Mouse (Mus musculus) forebrain, embryonic 13.5 days (tissue): Measurements from ENCODE around the gene Mag. TPM values are rescaled to one million over a fixed set of nuclear protein-coding genes. Genes with fewer than 3 reads are reported as not detected.

Source experiments
- ATAC-seq: fragments of 200-750 bp; cut with Nextera tagmentation; 2 replicates; pipeline ENCODE4 v1.8.0; 2017
- H3K27ac ChIP-seq: fragments of 300-500 bp; sonication (generic); 2 replicates; pipeline ENCODE4 v1.5.1; 2015; ENCODE audit warnings: inconsistent platforms, mild to moderate bottlenecking, moderate library complexity
- H3K27me3 ChIP-seq: fragments of 300-500 bp; sonication (generic); 2 replicates; pipeline ENCODE4 v1.6.1; 2015; ENCODE audit warnings: mild to moderate bottlenecking, inconsistent platforms
- H3K36me3 ChIP-seq: fragments of 300-500 bp; sonication (generic); 2 replicates; pipeline ENCODE4 v1.6.1; 2015; ENCODE audit warnings: mild to moderate bottlenecking, inconsistent platforms; ENCODE audit not compliant: poor library complexity, severe bottlenecking
- H3K4me1 ChIP-seq: fragments of 300-500 bp; sonication (generic); 2 replicates; pipeline ENCODE4 v1.6.1; 2015; ENCODE audit warnings: inconsistent platforms
- H3K4me2 ChIP-seq: fragments of 300-500 bp; sonication (generic); 2 replicates; pipeline ENCODE4 v1.6.1; 2015; ENCODE audit warnings: inconsistent platforms, mild to moderate bottlenecking, moderate library complexity
- H3K4me3 ChIP-seq: fragments of 300-500 bp; sonication (generic); 2 replicates; pipeline ENCODE4 v1.5.1; 2015; ENCODE audit warnings: mild to moderate bottlenecking, inconsistent platforms
- H3K9ac ChIP-seq: fragments of 300-500 bp; sonication (generic); 2 replicates; pipeline ENCODE4 v1.6.1; 2015; ENCODE audit warnings: mild to moderate bottlenecking, inconsistent platforms
- H3K9me3 ChIP-seq: fragments of 300-500 bp; sonication (generic); replicated peaks from 2 replicates; pipeline ENCODE4 v1.6.1; 2016; ENCODE audit warnings: inconsistent platforms
- WGBS: fragments of 180-500 bp; shearing (Covaris S2); methylation state at CpG from one replicate; pipeline ENCODE4 v1.1.7; 2015; 5-methylcytosine and 5-hydroxymethylcytosine counted together
- polyA plus RNA-seq: library from polyadenylated mRNA; unstranded; fragments of >200 nt; fragmentation: Nextera tagmentation; extraction: Ambion mirVana; gene quantifications from 2 replicates; pipeline ENCODE4 v1.2.1, GENCODE M21; 2015

Mag gene
- polyA plus RNA-seq = 0.58 and 0.64 TPM in 2 replicates

DNA sequence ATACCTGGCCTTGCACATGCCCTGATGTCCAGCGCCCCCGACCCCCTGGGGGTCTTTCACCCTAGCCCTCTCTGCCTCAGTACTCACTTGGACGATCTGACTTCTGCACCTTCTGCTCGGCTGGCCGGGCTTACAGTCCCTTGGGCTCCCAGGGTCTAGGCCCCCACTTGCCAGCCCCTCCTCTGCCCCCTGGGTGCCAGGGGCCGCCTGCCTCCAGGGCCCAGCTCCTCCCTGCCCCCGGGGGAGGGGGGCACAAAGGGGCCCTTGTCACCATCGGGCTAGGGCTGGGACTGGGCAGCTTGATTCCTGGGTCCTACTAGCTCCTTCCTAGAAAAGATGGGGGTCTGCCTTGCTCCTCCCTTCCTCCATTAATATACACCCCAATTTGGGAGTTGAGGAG, at the start of gene Mag:
Mag (minus strand) TSS at position 142 of the 400 bp plus-strand sequence.
- Histone ChIP-seq H3K9ac (no peak within 1 kb of the TSS), H3K9me3 (no peaks in the 10 kb centered on the region), H3K27me3 (no peaks in the 10 kb centered on the region), H3K4me1 (no peaks in the 10 kb centered on the region), H3K4me2 (no peak within 1 kb of the TSS), H3K27ac (no peak within 1 kb of the TSS), H3K4me3 (no peak within 1 kb of the TSS), H3K36me3 (no peaks in the 10 kb centered on the region)
- 74% methylated on average over 8 of the region's 8 CpGs for WGBS
- ATAC-seq = no peak

DNA sequence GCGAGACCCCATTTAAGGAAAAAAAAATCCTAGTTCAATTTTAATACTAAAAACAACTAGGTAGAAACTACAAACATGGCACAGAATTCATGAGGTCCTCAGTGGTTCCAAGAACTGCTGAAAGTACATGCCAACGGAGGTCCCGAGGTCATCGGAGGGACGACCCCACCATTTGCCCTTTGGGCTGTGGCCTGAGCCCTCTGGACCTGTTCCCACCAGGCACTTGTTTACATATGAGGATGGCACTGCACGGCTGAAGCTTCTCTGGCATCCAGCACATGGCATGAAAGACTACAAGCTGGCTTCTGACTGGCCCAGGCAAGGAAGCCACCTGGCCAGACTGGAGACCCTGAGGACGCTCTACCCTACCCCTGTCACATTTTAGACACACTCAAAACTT, 49.7 kb upstream of the Mag start:
- Histone ChIP-seq H3K4me1 (no peaks in the 10 kb centered on the region), H3K4me2 (no peak overlapping the region), H3K27ac (no peak overlapping the region), H3K4me3 (no peak overlapping the region), H3K36me3 (0 out of 2 replicates have a peak, but pooled peaks cover 5% of the 10 kb centered on the region), H3K9me3 (no peaks in the 10 kb centered on the region), H3K9ac (no peak overlapping the region), H3K27me3 (no peaks in the 10 kb centered on the region)
- ATAC-seq = no peak
- 94% methylated on average over 7 of the region's 7 CpGs for WGBS

DNA sequence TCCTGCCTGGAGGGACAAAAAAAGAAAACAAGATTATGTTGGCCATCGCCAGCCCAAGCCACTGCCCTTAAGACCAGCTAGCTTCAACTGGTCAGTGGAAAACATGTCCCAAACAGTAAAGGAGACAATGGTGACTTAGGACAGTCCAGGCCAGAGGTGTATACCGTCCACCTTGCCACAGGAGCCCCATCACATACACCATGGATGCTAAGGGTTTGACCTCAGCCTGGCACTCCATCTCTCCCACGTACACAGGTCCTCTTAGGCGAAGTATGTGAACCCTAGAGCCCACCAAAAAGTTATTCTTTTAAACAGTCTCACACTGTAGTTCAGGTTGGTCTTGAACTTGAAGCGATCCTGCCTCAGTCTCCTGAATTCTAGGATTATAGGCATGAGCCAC, 48.2 kb upstream of the Mag start:
- WGBS = 90% methylated on average over 5 of the region's 5 CpGs
- peaks cover 16% of the 10 kb centered on the region; the same call in 1 of the 2 replicates for H3K36me3 ChIP-seq
- H3K9ac ChIP-seq = no peak overlapping the region
- H3K9me3 ChIP-seq = no peaks in the 10 kb centered on the region
- H3K4me3 ChIP-seq = no peak overlapping the region
- no peak overlapping the region for H3K4me2 ChIP-seq
- no peak for ATAC-seq
- H3K27me3 ChIP-seq = no peaks in the 10 kb centered on the region
- peaks cover 10% of the 10 kb centered on the region for H3K4me1 ChIP-seq
- no peak overlapping the region for H3K27ac ChIP-seq

DNA sequence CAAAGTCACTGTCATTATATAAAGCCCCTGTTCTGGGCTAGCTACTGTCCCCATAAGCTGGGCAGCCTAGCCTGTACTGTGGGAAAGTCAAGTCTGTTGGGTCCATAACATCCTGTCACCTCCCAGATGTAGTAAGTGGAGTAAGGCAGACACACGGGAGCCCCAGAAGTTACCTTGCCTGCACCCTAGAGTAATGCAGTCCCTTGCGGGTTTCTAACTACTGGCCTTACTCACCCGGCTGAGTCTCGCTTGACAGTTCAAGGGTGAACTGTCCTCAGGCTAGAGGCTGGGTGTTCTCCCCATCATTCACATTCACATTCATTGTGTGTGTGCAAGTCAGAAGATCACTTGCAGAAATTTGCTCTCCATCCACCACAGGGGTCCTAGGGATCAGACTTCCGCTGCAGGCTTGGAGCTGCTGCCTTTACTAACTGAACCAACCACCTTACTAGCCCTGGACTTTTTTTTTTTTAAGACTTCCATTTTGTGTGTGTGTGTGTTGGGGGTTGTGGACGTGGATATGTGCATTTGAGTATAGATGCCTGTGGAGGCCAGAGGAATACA, 45.2 kb upstream of the Mag start:
- WGBS = 88% methylated on average over 6 of the region's 6 CpGs
- peaks cover 21% of the 10 kb centered on the region for H3K36me3 ChIP-seq
- H3K27me3 ChIP-seq = no peaks in the 10 kb centered on the region
- no peak overlapping the region for H3K9ac ChIP-seq
- no peak overlapping the region for H3K4me2 ChIP-seq
- no peak for ATAC-seq
- H3K4me3 ChIP-seq = no peak overlapping the region
- H3K27ac ChIP-seq = no peak overlapping the region
- H3K9me3 ChIP-seq = no peaks in the 10 kb centered on the region
- peaks cover 21% of the 10 kb centered on the region for H3K4me1 ChIP-seq

DNA sequence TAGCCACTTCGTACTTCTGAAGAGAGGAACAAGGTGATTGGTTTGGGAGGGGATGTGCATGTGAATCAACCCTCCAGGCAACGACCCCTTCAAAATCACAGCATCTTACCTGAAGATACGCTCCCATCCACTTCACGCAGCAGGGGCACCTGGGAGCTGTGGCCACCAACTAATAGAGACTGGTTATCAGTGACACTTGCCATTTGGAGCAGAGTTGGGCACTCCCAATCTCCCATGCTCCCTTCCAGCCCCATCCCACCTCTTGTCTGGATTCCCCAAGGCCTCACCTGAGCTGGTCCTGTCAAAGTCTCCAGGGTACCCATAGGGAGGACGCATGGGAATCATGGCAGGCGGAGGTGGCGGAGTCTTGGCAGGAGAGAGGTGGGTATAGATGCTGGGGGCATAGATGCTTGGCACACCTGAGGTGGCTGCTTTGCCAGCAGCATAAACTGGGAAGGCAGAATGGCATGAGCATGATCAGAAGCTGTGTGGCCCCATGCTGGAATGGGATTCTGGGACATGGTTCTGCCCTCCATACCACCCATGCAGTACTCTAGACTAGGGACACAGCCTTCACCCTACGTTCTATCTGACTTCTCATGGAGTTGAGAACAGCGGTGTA, 44.3 kb upstream of the Mag start:
- ATAC-seq = no peak
- Histone ChIP-seq H3K9me3 (no peaks in the 10 kb centered on the region), H3K4me1 (peaks cover 22% of the 10 kb centered on the region), H3K4me2 (no peak overlapping the region), H3K36me3 (peaks cover 30% of the 10 kb centered on the region), H3K4me3 (no peak overlapping the region), H3K27ac (no peak overlapping the region), H3K27me3 (no peaks in the 10 kb centered on the region), H3K9ac (0 out of 2 replicates have a peak overlapping the region, but pooled peaks have one; percentile 96)
- WGBS = 96% methylated on average over 9 of the region's 9 CpGs

DNA sequence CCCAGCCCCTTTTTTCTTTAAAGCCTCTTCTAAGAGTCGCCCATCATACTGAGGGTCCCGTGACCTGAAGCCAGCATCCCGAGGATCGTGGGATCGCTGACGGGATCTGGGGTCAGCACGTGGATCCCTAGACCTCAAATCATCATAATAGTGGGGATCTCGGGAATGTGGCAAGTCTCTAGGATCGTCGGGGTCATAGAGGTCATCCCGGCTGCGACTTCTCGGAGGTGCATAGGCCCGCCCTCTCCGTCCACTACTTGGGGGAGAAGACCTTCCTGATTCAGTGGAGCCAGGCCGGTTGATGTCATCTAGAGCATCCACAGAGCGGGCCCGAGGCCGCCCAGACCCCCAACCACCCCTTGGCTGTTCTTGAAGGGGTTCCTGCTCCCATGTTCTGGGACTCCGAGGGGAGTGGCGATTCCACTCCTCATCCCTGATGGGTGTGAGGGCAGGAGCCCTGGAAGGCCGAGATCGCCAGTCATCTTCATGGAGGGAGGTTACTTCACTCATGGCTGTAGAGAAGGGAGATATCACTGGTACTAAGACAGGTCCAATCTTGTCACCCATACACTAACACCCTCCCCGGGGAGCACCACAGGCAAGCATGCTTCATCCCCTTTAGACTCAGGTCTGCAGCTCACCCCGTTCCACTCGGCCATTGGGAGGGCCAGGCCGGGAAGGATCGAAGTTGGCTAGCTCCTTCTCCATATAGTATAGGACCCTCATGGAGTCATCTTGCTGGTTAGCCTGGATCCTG, 43.6 kb upstream of the Mag start:
- Histone ChIP-seq H3K4me3 (peak overlapping the region; percentile 94), H3K27ac (peak overlapping the region; percentile 98), H3K9ac (peak overlapping the region; percentile 96), H3K9me3 (no peaks in the 10 kb centered on the region), H3K4me1 (peaks cover 22% of the 10 kb centered on the region), H3K36me3 (peaks cover 36% of the 10 kb centered on the region), H3K4me2 (peak overlapping the region; percentile 87), H3K27me3 (no peaks in the 10 kb centered on the region)
- no peak for ATAC-seq
- WGBS = 82% methylated on average over 28 of the region's 28 CpGs

DNA sequence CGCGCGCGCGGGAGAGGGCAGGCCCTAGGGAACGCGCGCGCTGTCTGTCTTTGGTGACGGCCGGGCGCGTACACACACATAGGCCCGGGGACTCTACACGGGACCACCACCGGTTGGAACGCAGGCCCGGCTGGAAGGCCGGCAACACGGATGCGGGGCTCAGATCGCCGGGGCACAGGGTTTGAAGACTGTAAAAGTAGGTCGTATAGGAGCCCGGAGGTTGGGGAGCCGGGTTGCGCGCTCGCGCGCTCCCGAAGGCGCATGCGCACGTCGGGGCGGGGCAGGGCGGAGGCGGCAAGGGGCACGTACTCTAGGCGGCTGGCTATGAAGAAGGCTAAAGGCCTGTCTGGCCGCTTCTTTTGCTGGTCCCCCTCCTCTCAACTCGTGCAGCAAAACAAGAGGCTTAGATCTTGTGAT, 42.7 kb upstream of the Mag start:
- Histone ChIP-seq H3K4me3 (peak overlapping the region; percentile 94), H3K4me2 (peak overlapping the region; percentile 87), H3K27me3 (no peaks in the 10 kb centered on the region), H3K4me1 (peaks cover 22% of the 10 kb centered on the region), H3K9ac (peak overlapping the region; percentile 96), H3K9me3 (no peaks in the 10 kb centered on the region), H3K27ac (peak overlapping the region; percentile 98), H3K36me3 (peaks cover 46% of the 10 kb centered on the region)
- under 1% methylated on average over 43 of the region's 43 CpGs for WGBS
- peak; percentile 67 for ATAC-seq

DNA sequence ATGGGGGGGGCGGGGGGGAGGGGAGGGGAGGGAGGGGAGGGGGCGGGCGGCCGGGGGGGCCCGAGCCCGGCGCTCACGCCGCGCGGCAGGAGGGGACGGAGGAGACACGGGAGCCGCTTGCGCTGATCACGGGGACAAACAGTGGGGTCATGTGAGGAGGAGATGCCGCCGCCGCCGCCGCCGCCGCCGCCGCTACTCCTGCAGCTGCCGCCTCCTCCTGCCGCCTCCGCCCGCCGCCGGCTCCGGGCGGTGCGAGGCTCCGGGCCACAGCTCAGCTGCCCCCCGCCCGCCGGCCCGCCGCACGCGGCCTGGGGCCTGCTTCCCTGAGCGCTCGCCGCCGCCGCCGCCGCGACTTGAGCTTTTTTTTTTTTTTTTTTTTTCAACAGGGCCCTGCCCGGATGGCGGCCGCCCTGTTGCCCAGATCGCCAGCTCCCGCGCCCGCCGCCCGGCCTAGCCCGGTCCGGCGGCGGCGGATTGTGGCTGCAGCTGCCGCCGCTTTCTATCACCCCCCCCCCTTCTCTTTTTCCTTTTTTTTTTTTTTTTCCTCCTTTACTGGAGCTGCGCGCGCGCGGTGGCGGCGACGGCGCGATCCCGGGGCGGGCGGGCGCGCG, 42.2 kb upstream of the Mag start, which contains the start of gene Usf2:
Usf2 (minus strand) TSS at position 48 of the 611 bp plus-strand sequence.
- 0% methylated on average over 20 of the region's 82 CpGs for WGBS
- peak within 1 kb of the TSS; percentile 96 for H3K9ac ChIP-seq
- H3K4me2 ChIP-seq = peak within 1 kb of the TSS; percentile 87
- H3K27me3 ChIP-seq = no peaks in the 10 kb centered on the region
- peak within 1 kb of the TSS; percentile 98 for H3K27ac ChIP-seq
- H3K4me3 ChIP-seq = peak within 1 kb of the TSS; percentile 94
- ATAC-seq = peak; percentile 61
- H3K36me3 ChIP-seq = peaks cover 48% of the 10 kb centered on the region
- peaks cover 22% of the 10 kb centered on the region for H3K4me1 ChIP-seq
- H3K9me3 ChIP-seq = no peaks in the 10 kb centered on the region

DNA sequence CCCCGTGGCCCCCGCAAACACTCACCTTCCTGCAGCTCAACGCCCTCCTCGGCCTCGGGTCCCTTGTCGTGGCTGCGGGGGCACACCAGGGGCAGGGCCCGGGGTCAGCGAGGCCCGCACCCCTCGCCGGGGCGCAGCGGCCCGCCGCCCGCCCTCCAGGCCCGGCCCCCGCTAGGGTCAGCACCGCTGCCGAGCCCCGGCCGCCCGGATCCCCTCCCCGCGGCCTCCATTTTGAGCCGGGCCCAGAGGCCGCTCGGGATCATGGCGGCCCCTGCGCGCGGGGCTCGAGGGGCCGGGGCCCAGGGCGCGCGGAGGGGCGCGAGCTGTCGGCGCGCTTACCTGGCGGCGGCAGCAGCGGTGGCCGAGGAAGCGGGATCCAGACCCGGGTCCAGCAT, 41.7 kb upstream of the Mag start:
- Histone ChIP-seq H3K9ac (peak overlapping the region; percentile 96), H3K27ac (peak overlapping the region; percentile 98), H3K4me3 (peak overlapping the region; percentile 94), H3K4me2 (peak overlapping the region; percentile 87), H3K27me3 (no peaks in the 10 kb centered on the region), H3K4me1 (peaks cover 22% of the 10 kb centered on the region), H3K36me3 (peaks cover 49% of the 10 kb centered on the region), H3K9me3 (no peaks in the 10 kb centered on the region)
- ATAC-seq = peak; percentile 60
- under 1% methylated on average over 30 of the region's 49 CpGs for WGBS

DNA sequence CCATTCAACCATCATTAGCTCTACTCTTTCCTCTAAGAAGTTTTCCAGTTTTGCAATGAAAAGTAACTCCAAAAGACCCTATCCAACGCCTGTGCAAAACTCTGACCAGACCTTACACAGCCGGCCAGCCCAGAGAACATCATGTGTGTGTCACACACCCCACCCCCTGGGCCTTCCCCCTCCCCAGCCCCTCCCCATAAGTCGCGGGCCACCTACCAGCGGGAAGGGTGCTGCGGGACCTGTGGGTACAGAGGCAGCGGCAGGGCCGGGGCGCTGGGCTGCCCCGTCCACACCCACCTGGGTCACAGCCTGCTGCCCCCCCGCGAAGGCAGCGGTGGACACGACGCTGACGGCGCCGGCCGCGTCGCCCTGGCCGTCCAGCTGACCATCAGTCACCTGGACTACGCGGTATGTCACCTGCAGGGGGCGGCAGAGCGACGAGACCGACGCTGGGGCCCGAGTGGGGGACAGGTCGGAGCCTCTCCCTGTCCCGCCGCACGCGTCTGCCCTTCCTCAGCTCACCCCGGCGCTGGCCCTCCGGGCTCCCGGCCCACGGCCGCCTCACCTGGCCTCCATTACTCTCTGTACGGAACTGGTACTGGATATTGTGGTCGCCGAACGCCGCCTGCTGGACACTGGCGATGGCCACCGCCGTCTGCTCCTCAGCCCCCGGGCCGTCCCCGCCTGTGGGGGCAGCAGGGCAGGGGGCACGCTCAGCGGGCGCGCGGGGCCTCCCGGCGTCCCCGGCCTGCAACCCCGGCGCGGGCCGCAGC, 41.1 kb upstream of the Mag start:
- under 1% methylated on average over 36 of the region's 64 CpGs for WGBS
- ATAC-seq = peak; percentile 71

DNA sequence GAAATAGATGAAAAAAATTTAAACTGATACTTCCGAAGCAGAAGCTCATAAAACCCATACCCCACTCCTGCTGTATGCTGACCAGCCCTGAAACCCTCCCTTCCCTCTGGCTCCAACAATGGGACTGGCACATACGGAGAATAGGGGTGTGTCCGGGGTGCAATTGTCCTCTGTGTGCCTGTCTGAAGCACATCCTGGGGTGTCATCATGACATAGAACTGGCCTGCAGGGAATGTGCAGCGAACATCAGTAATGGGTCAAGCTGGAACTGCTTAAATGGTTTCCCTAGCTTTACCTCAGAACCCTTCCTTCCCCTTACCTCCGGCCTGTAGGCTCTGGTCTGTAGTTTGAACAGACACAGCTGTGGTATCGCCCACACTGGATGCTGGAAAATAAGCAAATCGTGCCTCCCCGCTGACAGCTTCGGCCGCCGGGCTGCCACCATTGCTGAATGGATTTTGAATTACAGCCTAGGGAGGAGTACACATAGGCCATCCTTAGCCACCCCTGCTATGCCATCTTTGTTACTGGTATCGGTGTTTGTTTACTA, 40.4 kb upstream of the Mag start:
- H3K36me3 ChIP-seq = peaks cover 62% of the 10 kb centered on the region
- H3K4me1 ChIP-seq = peaks cover 22% of the 10 kb centered on the region
- ATAC-seq = no peak
- no peak overlapping the region for H3K27ac ChIP-seq
- peak overlapping the region; percentile 94 for H3K4me3 ChIP-seq
- peak overlapping the region; percentile 87 for H3K4me2 ChIP-seq
- WGBS = 89% methylated on average over 12 of the region's 12 CpGs
- H3K9me3 ChIP-seq = no peaks in the 10 kb centered on the region
- H3K9ac ChIP-seq = peak overlapping the region; percentile 96
- H3K27me3 ChIP-seq = no peaks in the 10 kb centered on the region

More for the DNA sequence above, 41.1 kb upstream of the Mag start:
- peak overlapping the region; percentile 94 for H3K4me3 ChIP-seq
- H3K4me1 ChIP-seq = peaks cover 22% of the 10 kb centered on the region
- peak overlapping the region; percentile 87 for H3K4me2 ChIP-seq
- H3K36me3 ChIP-seq = peaks cover 55% of the 10 kb centered on the region
- peak overlapping the region; percentile 98 for H3K27ac ChIP-seq
- H3K9me3 ChIP-seq = no peaks in the 10 kb centered on the region
- no peaks in the 10 kb centered on the region for H3K27me3 ChIP-seq
- H3K9ac ChIP-seq = peak overlapping the region; percentile 96
